Mouse (Mus musculus) spleen, adult 2 months (tissue): ENCODE data around the gene Pitx1. TPM values are rescaled to one million over a fixed set of nuclear protein-coding genes. Genes with fewer than 3 reads are reported as not detected.

ENCODE experiments used
- DNase-seq, 2 experiments: peaks; one replicate each; pipeline versions ENCODE4 v3.0.0 to v3.0.0-alpha.2; 2012 to 2021; ENCODE audit warnings: low spot score in 2 of 2, low read depth in 1 of 2
- H3K27ac ChIP-seq: fragments of 200-500 bp; 2 replicates; pipeline ENCODE4 v1.5.1; 2012; ENCODE audit warnings: low read length, inconsistent platforms; ENCODE audit not compliant: insufficient read depth
- H3K27me3 ChIP-seq: fragments of 200-500 bp; 2 replicates; pipeline ENCODE4 v1.6.1; 2012; ENCODE audit warnings: mild to moderate bottlenecking, moderate library complexity, low read length, inconsistent platforms; ENCODE audit not compliant: control insufficient read depth, insufficient read depth
- H3K36me3 ChIP-seq: fragments of 200-500 bp; 2 replicates; pipeline ENCODE4 v1.6.1; 2012; ENCODE audit warnings: mild to moderate bottlenecking, low read length, inconsistent platforms; ENCODE audit not compliant: control insufficient read depth, insufficient read depth
- H3K4me1 ChIP-seq: fragments of 200-500 bp; 2 replicates; pipeline ENCODE4 v1.6.1; 2011; ENCODE audit warnings: inconsistent platforms; ENCODE audit not compliant: control insufficient read depth, insufficient read depth, insufficient read length
- H3K4me3 ChIP-seq: fragments of 200-500 bp; 2 replicates; pipeline ENCODE4 v1.5.1; 2011; ENCODE audit warnings: mild to moderate bottlenecking, inconsistent platforms; ENCODE audit not compliant: insufficient read depth, insufficient read length; ENCODE audit errors: extremely low read depth
- CTCF ChIP-seq: fragments of 200-500 bp; IDR thresholded peaks from 2 replicates; pipeline ENCODE4 v1.5.1; 2011; ENCODE audit warnings: mild to moderate bottlenecking, inconsistent platforms; ENCODE audit not compliant: insufficient read depth, insufficient read length, insufficient replicate concordance; ENCODE audit errors: extremely low read depth
- POLR2A ChIP-seq: fragments of 200-500 bp; IDR thresholded peaks from 2 replicates; pipeline ENCODE4 v1.6.1; 2011; ENCODE audit warnings: low read depth, low read length, inconsistent platforms
- WGBS: fragments of 180-500 bp; shearing (Covaris S2); methylation state at CpG from one replicate; pipeline ENCODE4 v1.1.7; 2018; 5-methylcytosine and 5-hydroxymethylcytosine counted together
- polyA plus RNA-seq: library from polyadenylated mRNA; depleted of rRNA; stranded (reverse); fragments of >200 nt; gene quantifications from 2 replicates; pipeline ENCODE4 v1.2.3, GENCODE M21; 2012; rRNA removed

Pitx1 gene
- polyA plus RNA-seq, result not detected in 2 replicates

GRCm38 (mm10) chr13:55836142-55836625 is at the start of gene Pitx1:
Pitx1 (minus strand) TSS chr13:55836192.
- no peaks in the 10 kb centered on the region for H3K4me1 ChIP-seq
- no peak within 1 kb of the TSS for H3K4me3 ChIP-seq
- DNase-seq, result no peak
- 7% methylated on average over 34 of the region's 36 CpGs for WGBS
- no peaks in the 10 kb centered on the region for H3K36me3 ChIP-seq
- TF ChIP-seq CTCF (no peak), POLR2A (no peak)
- H3K27me3 ChIP-seq, result peaks cover 29% of the 10 kb centered on the region
- no peak within 1 kb of the TSS for H3K27ac ChIP-seq

DNA sequence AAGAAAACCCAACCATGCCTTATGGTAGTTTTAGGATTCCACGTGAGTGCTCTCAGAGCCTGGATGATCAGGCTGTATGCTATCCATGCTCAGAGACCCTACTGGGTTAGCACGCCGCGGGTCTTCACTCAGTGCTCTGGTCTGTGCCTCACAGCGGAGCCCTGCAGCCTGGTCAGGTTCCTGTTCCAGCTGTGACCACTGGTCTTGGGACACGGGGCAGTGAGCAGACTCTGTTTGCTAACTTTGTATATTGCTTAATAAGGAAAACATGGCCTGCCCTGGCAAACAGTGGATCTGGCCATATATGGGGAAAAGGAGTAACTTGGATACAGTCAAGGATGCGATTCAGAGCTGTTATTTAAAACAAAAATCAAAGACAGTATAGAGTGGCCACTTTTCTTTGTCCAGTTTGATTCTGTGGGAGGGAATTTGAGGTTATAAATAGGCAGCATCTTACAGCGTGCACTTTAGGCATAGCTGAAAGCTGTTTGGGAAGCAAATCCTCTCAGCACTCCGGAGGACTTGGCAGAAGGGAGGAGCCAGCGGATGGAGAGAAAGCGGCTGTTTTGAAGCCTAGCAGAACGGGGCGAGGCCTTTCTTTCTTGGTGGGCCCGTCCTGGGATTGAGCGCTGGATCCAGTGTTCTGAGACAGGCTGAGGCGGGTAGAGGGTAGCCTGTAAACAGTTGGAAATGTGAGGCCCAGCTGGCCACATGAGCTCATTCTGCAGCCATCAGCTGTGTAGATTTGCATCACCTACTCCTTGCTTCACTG is 45.6 kb upstream of the Pitx1 start:
- TF ChIP-seq CTCF, result no peak
- no peak for TF ChIP-seq POLR2A
- Histone ChIP-seq H3K27me3 (no peaks in the 10 kb centered on the region), H3K27ac (no peak overlapping the region), H3K4me1 (no peaks in the 10 kb centered on the region), H3K4me3 (no peak overlapping the region), H3K36me3 (no peaks in the 10 kb centered on the region)
- 77% methylated on average over 16 of the region's 16 CpGs for WGBS
- DNase-seq, result no peak

GRCm38 (mm10) chr13:55878353-55878752 is 42.4 kb upstream of the Pitx1 start:
- TF ChIP-seq CTCF (no peak), POLR2A (no peak)
- no peaks in the 10 kb centered on the region for H3K36me3 ChIP-seq
- no peak overlapping the region for H3K27ac ChIP-seq
- 89% methylated on average over 4 of the region's 4 CpGs for WGBS
- no peaks in the 10 kb centered on the region for H3K27me3 ChIP-seq
- H3K4me3 ChIP-seq, result no peak overlapping the region
- no peak for DNase-seq
- H3K4me1 ChIP-seq, result no peaks in the 10 kb centered on the region

GRCm38 (mm10) chr13:55871410-55871809 is 35.4 kb upstream of the Pitx1 start:
- no peak for DNase-seq
- no peak for TF ChIP-seq CTCF
- TF ChIP-seq POLR2A, result no peak
- H3K36me3 ChIP-seq, result no peaks in the 10 kb centered on the region
- WGBS, result 85% methylated on average over 7 of the region's 7 CpGs
- H3K27ac ChIP-seq, result no peak overlapping the region
- H3K4me1 ChIP-seq, result no peaks in the 10 kb centered on the region
- no peak overlapping the region for H3K4me3 ChIP-seq
- no peaks in the 10 kb centered on the region for H3K27me3 ChIP-seq

GRCm38 (mm10) chr13:55870001-55870400 is 34.0 kb upstream of the Pitx1 start:
- Histone ChIP-seq H3K4me3 (no peak overlapping the region), H3K27ac (no peak overlapping the region), H3K27me3 (no peaks in the 10 kb centered on the region), H3K36me3 (no peaks in the 10 kb centered on the region), H3K4me1 (no peaks in the 10 kb centered on the region)
- TF ChIP-seq CTCF (no peak), POLR2A (no peak)
- WGBS, result 85% methylated on average over 1 of the region's 1 CpGs
- DNase-seq, result no peak

DNA sequence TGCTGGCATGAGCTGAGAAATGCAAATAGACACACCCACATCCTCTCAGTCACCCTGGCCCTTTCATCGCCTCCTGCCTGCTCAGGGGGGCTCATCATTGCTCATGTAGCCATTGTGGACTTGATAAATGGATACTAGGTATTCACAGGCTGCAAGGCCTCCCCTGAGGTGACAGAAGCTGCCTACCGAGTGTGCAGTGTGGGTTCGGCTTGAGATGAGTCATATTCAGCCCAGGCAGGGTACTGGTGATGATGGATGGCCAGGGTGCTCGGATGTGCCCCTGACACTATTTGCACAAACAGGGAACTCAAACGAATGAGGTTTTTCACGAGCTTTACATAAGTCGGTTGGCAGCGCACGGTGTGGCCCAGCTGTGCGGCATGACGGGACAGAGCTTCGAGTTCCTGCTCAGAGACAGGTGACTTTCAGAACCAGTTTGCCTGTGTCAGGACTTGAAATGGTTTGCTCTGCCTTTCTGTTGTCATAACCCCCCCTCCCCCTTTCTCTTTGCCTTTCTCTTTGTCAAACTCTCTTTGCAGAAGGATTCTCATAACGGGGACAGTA is 31.6 kb upstream of the Pitx1 start:
- TF ChIP-seq CTCF, result no peak
- TF ChIP-seq POLR2A, result no peak
- WGBS, result 62% methylated on average over 13 of the region's 13 CpGs

DNA sequence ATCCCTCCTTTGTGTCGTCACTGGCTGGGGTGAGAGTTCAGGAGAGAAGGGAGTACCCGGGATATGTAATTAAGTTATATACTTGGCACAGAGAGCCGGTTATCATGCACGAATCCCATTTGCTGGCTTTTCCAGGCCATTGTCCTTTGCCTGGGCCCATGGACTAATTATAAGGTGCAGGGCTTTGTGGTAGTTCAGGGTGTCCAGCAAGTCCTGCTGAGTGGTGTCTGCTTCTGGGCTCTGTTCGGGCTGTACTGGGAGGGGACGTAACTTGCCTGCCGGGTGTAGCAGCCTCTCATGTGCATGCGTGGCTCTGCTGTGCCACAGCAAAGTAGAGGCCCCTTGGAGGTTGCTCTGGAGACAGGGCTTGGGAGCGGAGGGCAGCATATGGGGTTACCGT is 24.5 kb upstream of the Pitx1 start:
- WGBS, result 86% methylated on average over 10 of the region's 10 CpGs
- H3K27me3 ChIP-seq, result no peaks in the 10 kb centered on the region
- H3K4me3 ChIP-seq, result no peak overlapping the region
- no peak overlapping the region for H3K27ac ChIP-seq
- no peak for DNase-seq
- TF ChIP-seq CTCF, result no peak
- TF ChIP-seq POLR2A, result no peak
- H3K36me3 ChIP-seq, result no peaks in the 10 kb centered on the region
- H3K4me1 ChIP-seq, result no peaks in the 10 kb centered on the region

More for the DNA sequence above, 31.6 kb upstream of the Pitx1 start:
- no peaks in the 10 kb centered on the region for H3K27me3 ChIP-seq
- H3K36me3 ChIP-seq, result no peaks in the 10 kb centered on the region
- no peak overlapping the region for H3K4me3 ChIP-seq
- DNase-seq, result no peak
- no peak overlapping the region for H3K27ac ChIP-seq
- no peaks in the 10 kb centered on the region for H3K4me1 ChIP-seq
